Mouse (Mus musculus) megakaryocyte, embryonic 14.5 days (primary cell): ENCODE results near the gene Mknk1. TPM values are rescaled to one million over a fixed set of nuclear protein-coding genes. Genes with fewer than 3 reads are reported as not detected.

Experiments
- H3K27me3 ChIP-seq: replicated peaks from 2 replicates; pipeline ENCODE3; 2012; ENCODE audit warnings: inconsistent platforms
- H3K36me3 ChIP-seq: replicated peaks from 2 replicates; pipeline ENCODE3; 2012; ENCODE audit warnings: low read length, inconsistent platforms, mixed read lengths
- H3K4me1 ChIP-seq: 2 replicates; pipeline ENCODE4 v1.6.1; 2012; ENCODE audit warnings: inconsistent platforms
- H3K4me3 ChIP-seq: replicated peaks from 2 replicates; pipeline ENCODE3; 2012; ENCODE audit warnings: moderate library complexity, mild to moderate bottlenecking, inconsistent platforms
- H3K9me3 ChIP-seq: 2 replicates; pipeline ENCODE4 v1.6.1; 2012; ENCODE audit warnings: inconsistent platforms
- FLI1 ChIP-seq: IDR thresholded peaks from 2 replicates; pipeline ENCODE4 v1.6.1; 2012; ENCODE audit warnings: low read length, inconsistent platforms, mixed read lengths
- GATA1 ChIP-seq: IDR thresholded peaks from 3 replicates; pipeline ENCODE4 v1.6.1; 2012; ENCODE audit warnings: mixed read lengths, low read length, inconsistent platforms, borderline replicate concordance
- polyA plus RNA-seq: library from polyadenylated mRNA; stranded (reverse); fragments of >175 nt; gene quantifications from 2 replicates; pipeline ENCODE4 v1.2.3, GENCODE M21; 2012; ENCODE audit warnings: low replicate concordance; ENCODE audit not compliant: insufficient read depth

Mknk1 gene
- polyA plus RNA-seq, 1 experiment = 293 TPM

DNA sequence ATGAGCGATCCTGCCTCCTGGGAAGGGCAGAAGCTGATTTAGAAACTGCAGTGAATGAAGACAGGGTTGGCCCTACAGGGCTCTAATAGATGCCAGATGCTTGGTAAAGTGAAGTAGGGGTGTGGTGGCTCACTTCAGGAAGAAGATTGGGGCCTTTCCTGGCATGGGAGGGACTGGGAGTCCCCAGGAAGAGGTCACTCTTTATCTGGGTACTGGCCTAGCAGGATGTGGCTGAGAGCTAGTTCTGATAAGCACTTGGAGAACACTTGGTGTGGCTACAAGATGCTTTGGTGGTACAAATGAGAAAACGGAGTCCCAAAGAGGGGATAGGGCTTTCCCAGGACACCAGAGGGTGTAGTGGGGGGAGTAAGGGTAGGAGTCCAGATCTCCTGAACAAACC, 14.8 kb upstream of the Mknk1 start:
- peaks cover 46% of the 10 kb centered on the region for H3K36me3 ChIP-seq
- peaks cover 90% of the 10 kb centered on the region for H3K4me1 ChIP-seq
- H3K27me3 ChIP-seq = no peaks in the 10 kb centered on the region
- no peaks in the 10 kb centered on the region for H3K9me3 ChIP-seq
- H3K4me3 ChIP-seq = peak overlapping the region; percentile 86
- TF ChIP-seq FLI1 = peak; percentile 77
- peak; percentile 81; the same call in 1 of the 3 replicates for TF ChIP-seq GATA1

DNA sequence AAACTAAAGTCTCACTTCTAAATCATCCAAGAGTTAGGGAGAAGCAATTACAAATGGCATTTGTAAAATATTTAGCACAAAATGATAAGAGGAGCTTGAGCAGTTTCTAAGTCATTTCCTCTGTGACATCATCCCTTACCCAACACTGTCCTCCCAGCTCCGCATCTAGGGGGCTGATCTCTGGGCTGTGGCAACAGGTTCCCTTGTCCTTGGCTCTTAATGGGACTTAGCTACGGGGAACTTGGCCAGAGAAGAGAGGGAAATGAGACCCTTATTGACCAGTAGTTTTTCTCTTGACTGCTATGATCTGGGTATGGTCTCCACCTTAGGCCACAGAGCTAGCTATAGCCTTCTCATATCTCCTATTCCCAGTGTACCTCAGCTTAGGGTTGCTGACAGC, 13.7 kb upstream of the Mknk1 start:
- no peaks in the 10 kb centered on the region for H3K27me3 ChIP-seq
- H3K9me3 ChIP-seq = no peaks in the 10 kb centered on the region
- TF ChIP-seq GATA1 (peak; percentile 52; the same call in 1 of the 3 replicates), FLI1 (no peak)
- H3K4me1 ChIP-seq = peaks cover 92% of the 10 kb centered on the region
- H3K36me3 ChIP-seq = peaks cover 49% of the 10 kb centered on the region
- H3K4me3 ChIP-seq = peak overlapping the region; percentile 69

DNA sequence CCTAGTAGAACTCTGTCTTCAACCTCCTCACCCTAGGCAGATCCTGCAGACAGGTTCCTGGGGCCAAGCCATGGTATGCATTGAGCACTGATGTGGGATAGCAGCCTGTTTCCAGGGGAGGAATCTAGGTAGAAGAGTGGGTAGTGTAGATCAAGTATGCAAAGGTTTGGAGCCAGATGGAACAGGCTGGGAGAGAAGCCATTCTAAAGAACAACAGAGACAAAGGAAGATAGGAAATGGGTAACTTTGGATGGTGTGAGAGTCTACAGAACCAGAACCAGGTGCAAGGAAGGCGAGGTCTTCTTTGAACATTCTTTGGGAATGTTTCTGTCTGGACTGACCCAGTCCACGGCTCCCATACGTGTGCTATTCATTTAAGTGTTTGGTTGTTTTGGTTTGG, 11.9 kb upstream of the Mknk1 start:
- Histone ChIP-seq H3K27me3 (no peaks in the 10 kb centered on the region), H3K4me1 (peaks cover 92% of the 10 kb centered on the region), H3K4me3 (peak overlapping the region; percentile 92), H3K9me3 (no peaks in the 10 kb centered on the region), H3K36me3 (peaks cover 50% of the 10 kb centered on the region)
- no peak for TF ChIP-seq FLI1
- TF ChIP-seq GATA1 = no peak

DNA sequence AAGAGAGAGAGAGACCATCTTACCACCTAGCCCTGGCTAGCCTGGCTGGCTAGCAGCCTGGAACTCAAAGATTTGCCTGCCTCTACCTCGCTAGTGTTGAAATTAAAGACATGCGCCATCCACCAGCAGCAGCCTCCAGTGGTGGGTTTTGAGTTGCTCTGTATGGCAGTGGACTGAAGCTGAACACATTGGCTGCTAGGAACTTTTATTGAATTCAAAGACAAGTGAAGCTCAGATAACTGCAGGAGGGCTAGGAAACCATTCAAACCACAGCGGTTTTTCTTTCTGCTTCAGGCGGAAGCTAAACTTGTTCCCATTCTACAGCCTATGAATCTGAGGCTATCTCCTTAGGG, 11.5 kb upstream of the Mknk1 start:
- TF ChIP-seq FLI1 (no peak), GATA1 (no peak)
- H3K27me3 ChIP-seq = no peaks in the 10 kb centered on the region
- H3K4me1 ChIP-seq = peaks cover 92% of the 10 kb centered on the region

DNA sequence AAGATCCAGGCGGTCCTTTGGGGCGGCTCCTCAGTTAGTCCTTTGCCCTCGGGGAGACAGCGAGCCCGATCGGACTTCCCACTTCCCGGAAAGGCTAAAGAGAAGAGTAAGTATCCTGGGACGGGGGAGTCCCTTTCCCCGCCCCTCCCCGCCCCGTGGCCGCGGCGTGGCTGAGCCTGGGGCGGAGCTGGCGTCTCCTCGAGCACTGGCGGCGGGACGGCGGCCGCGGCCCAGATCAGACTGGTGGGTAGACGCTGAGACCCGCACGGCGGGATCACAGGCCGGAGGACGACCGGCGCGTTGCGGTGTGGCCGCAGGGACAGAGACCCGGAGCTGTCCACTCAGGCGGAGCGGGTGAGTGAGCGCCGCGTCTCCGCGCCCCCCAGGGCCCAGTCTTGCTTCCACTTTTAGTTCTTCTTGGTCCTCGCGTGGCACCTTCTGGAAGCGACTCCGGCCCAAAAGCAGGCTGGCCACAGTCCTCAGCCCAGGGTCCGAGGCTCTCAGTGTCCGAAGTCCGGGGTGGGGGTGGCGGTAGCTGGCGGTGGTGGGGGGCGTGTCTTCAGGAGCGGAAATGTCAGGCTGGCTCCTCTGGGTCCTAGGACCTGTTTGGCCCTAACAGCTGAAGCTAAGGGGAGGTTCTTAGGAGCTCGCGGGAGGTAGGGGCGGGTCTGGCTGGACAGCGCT, 11.0 kb upstream of the Mknk1 start, which contains the start of gene Mob3c:
TSS of gene Mob3c (plus strand) at position 205 of the 684 bp plus-strand sequence.
- Histone ChIP-seq H3K27me3 (no peaks in the 10 kb centered on the region), H3K9me3 (no peaks in the 10 kb centered on the region), H3K36me3 (peaks cover 50% of the 10 kb centered on the region), H3K4me3 (peak within 1 kb of the TSS; percentile 92), H3K4me1 (peaks cover 92% of the 10 kb centered on the region)
- TF ChIP-seq GATA1 = no peak
- no peak for TF ChIP-seq FLI1

More for the DNA sequence above, 11.5 kb upstream of the Mknk1 start:
- H3K9me3 ChIP-seq = no peaks in the 10 kb centered on the region
- H3K4me3 ChIP-seq = peak overlapping the region; percentile 92
- peaks cover 50% of the 10 kb centered on the region for H3K36me3 ChIP-seq

DNA sequence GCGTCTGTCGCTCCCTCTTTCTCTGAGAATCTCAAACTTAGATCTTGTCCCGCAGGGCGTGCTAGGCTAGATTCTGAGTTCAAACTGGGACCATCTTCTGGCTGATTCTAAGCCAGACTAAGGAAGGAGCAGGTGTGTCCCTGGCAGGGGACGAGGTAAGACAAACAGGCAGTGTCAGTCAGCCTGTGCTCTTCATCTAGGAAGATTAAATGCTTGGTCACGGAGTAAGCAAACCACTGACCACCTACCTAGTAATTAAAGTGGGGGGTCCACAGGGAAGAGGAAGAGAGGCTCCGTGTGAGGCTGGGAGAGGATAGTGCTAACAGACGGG, 10.5 kb upstream of the Mknk1 start:
- peak overlapping the region; percentile 92 for H3K4me3 ChIP-seq
- H3K9me3 ChIP-seq = no peaks in the 10 kb centered on the region
- H3K36me3 ChIP-seq = peaks cover 54% of the 10 kb centered on the region
- H3K4me1 ChIP-seq = peaks cover 92% of the 10 kb centered on the region
- no peak for TF ChIP-seq FLI1
- TF ChIP-seq GATA1 = no peak
- H3K27me3 ChIP-seq = no peaks in the 10 kb centered on the region

DNA sequence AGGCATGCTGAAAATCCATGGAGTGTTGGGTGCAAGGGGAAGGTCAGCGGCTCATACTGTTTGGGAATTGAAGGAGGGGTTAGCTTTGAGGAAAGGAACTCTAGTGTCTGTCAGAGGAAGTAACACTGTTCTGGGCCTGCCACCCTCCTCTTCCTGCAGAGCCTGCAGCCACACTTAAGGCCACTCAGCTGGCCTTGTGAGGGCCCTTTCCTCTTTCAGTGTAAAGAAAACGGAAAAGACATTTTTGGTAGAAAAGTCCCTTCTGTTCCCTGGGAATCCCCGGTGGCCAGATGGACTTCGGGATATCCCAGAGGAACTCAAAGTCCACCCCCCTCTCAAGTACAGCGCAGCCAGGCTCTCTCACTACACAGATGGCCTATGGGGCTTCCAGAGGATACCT, 8.5 kb upstream of the Mknk1 start:
- no peaks in the 10 kb centered on the region for H3K27me3 ChIP-seq
- no peaks in the 10 kb centered on the region for H3K9me3 ChIP-seq
- H3K4me1 ChIP-seq = peaks cover 91% of the 10 kb centered on the region
- peak overlapping the region; percentile 92 for H3K4me3 ChIP-seq
- TF ChIP-seq FLI1 = no peak
- TF ChIP-seq GATA1 = no peak
- peaks cover 74% of the 10 kb centered on the region for H3K36me3 ChIP-seq

DNA sequence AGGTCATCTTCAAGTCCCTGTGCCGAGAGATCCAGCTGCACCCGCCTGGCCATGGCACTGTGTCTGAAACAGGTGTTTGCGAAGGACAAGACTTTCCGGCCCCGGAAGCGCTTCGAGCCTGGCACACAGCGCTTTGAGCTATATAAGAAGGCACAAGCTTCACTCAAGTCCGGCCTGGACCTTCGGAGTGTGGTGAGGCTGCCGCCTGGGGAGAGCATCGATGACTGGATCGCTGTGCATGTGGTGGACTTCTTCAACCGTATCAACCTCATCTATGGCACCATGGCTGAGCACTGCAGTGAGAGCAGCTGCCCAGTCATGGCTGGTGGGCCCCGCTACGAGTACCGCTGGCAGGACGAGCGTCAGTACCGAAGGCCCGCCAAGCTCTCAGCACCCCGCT, 7.8 kb upstream of the Mknk1 start:
- Histone ChIP-seq H3K27me3 (no peaks in the 10 kb centered on the region), H3K4me3 (peak overlapping the region; percentile 92), H3K9me3 (no peaks in the 10 kb centered on the region), H3K4me1 (peaks cover 91% of the 10 kb centered on the region), H3K36me3 (peaks cover 76% of the 10 kb centered on the region)
- no peak for TF ChIP-seq GATA1
- TF ChIP-seq FLI1 = no peak

DNA sequence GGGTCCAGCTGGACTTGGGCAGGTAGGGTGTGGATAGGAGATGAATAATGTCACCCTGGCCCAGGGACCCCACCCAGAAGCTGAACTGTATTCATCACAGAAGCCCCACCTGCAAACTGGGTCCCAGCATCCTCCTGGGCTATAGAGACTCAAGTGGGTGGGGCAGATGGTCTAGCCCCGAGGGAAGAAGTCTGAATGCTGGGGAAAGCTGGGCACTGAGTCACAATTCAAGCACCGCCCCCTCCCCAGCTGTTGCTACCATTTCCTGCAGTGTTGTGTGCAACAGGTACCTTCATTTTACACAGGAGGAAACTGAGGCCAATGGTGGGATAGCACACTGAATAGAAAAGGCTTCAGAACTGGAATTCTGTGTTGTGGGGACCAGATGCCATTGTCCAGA, 7.0 kb upstream of the Mknk1 start:
- H3K4me3 ChIP-seq = peak overlapping the region; percentile 35
- no peaks in the 10 kb centered on the region for H3K27me3 ChIP-seq
- no peaks in the 10 kb centered on the region for H3K9me3 ChIP-seq
- TF ChIP-seq FLI1 = no peak
- no peak for TF ChIP-seq GATA1
- H3K36me3 ChIP-seq = peaks cover 80% of the 10 kb centered on the region
- peaks cover 91% of the 10 kb centered on the region for H3K4me1 ChIP-seq

DNA sequence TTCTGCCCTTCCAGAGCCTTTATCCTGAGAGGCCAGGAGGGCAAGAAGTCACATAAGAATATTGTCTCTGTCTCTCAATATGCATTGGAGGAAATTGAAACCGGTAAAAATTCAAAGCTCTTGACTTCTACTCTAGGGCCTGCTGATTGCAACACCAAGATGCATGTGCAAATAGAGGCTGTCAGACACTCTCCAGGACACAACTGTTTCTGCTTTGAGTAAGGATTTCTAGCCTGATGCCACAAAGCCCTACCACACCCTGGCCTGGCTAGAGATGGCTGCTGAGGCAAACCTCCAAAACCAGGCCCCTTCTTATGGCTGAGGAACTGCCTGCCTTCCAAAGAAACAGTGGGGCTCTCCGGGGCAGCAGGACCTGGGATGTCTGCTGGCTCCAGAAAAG, 3.4 kb upstream of the Mknk1 start:
- Histone ChIP-seq H3K36me3 (peaks cover 76% of the 10 kb centered on the region), H3K4me1 (peaks cover 81% of the 10 kb centered on the region), H3K27me3 (no peaks in the 10 kb centered on the region), H3K9me3 (no peaks in the 10 kb centered on the region), H3K4me3 (no peak overlapping the region)
- TF ChIP-seq GATA1 = no peak
